Mouse (Mus musculus) MEL (cell line): ENCODE data around the gene Cdkal1.

ENCODE experiments used
- POLR2A ChIP-seq, 2 experiments: IDR thresholded peaks; 2 replicates each; pipeline ENCODE4 v1.6.1; 2011 to 2012; ENCODE audit warnings: low read length in 2 of 2, mild to moderate bottlenecking in 2 of 2, control low read depth in 1 of 2, improper control_type of control experiment in 1 of 2, low read depth in 1 of 2, moderate library complexity in 1 of 2; ENCODE audit not compliant: control insufficient read depth in 1 of 2, insufficient read depth in 1 of 2, poor library complexity in 1 of 2
- ZKSCAN1 ChIP-seq: IDR thresholded peaks from 2 replicates; pipeline ENCODE4 v1.6.1; 2012; ENCODE audit warnings: low read depth, mild to moderate bottlenecking, inconsistent platforms, low read length, improper control_type of control experiment, moderate library complexity

GRCm38 (mm10) chr13:29753254-29753653 is 102.2 kb downstream of the Cdkal1 start:
- TF ChIP-seq ZKSCAN1 (no peak), POLR2A (IDR thresholded peaks at IDR 0.05; ENCODE audit: control insufficient read depth in 1 of 2, insufficient read depth in 1 of 2, low read depth in 1 of 2, low read length in 2 of 2, poor library complexity in 1 of 2) (no peak)
